Mouse (Mus musculus): ENCODE results near the gene Ppp1r3c.
"Not testable (repeated sequence)": the region's sequence is repeated elsewhere in the genome, so short reads cannot be mapped to it uniquely, and the experiment has no call there.

Gene Ppp1r3c

DNA sequence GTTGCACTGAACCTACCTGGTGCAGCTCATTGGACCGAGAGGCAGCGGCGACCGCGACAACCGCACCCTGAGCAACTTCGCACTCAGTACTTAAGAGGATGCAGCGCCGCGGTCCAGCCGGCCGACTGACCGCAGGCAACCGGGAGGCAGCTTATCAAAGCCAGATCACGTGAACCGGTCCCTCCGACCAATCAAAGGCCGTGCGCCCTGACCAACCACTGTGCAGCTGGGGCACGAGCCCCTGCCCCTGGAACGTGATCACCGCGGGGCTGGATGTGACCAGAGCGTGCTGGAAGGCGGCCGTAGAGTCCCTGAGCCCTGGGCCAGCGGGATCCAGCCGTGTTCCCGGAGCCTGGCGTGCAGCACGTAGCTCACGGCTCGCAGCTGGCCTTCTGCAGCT lies at the start of gene Ppp1r3c:
Ppp1r3c (minus strand) TSS at position 117 of the 400 bp plus-strand sequence.
- DNase-seq, result peak; percentile 92

DNA sequence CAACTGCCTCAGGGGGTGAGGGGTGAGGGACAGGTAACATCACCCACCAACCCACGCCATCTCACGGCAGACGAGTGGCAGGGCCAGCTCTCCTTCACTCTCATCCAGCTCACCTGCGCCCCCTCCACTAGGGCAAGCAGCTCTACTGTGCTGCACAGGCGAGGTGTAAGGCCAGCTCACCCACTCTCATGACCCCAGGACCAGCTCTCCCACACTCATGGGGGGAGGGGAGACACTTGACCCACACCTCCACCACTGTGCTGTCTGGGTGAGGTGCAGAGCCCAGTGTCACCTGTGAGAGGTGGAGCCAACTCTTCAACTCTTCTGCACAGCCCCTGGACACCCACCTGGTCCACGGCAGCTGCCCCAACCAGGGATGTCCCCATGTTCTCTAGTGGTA lies 46.7 kb upstream of the Ppp1r3c start:
- DNase-seq, result no peak

DNA sequence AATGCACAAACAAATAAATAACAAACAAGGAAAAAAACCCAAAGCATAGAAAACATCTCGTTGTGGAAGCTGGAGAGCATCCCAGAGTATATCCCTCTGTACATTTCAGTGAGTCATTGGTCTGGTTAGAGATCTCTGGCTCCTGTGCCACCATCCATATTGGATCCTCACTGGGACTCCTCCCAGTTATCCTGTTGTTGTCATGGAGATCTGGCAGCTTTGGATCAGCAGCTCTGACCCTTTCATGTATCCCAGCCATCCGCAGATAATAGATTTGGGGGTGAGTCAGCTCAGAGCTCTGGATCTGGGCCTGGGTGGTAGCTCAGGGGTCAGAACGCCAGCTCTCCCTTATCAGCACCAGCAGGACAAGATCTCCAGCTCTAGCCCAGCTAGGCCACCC lies 46.1 kb upstream of the Ppp1r3c start:
- no peak for DNase-seq

DNA sequence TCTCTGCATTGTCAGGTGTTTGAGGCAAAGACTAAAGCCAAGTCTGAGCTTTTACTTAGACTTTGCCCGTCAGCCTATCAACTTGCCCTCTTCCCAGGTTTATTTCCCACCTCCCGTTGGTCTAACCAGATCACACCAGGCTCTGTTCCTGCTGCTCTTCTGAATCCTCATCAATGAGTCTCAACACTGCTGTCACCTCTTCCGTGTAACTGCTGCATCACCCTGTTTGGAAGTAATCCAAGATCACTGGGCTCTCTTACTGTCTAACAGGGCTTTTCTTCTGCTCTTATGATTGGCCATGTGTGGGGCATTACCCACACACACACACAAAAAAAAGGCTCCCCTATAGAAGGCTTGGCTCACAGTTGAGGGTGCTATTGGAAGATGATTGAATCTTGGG lies 45.5 kb upstream of the Ppp1r3c start:
- no peak for DNase-seq

GRCm38 (mm10) chr19:36780375-36780774 lies 43.9 kb upstream of the Ppp1r3c start:
- no peak for DNase-seq

DNA sequence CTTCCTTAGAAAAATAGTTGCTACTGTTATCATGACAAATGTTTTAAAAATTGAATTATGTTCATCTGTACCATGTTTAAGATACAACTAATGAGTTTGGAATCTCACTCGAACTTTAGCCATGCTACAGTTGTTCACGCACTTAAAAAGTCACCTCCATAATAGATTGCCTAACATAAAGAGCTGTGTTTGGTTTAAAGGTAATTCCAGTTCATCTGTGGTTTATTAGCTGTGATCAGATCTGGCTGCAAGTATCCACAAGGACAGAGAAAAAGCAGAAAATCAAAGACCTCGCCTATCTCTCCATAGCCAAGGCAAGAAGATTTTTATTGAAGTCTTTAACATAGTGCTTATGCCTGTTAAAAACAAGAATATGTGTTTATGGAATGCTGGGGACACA lies 43.3 kb upstream of the Ppp1r3c start:
- no peak for DNase-seq

GRCm38 (mm10) chr19:36775531-36775930 lies 39.1 kb upstream of the Ppp1r3c start:
- no peak for DNase-seq

DNA sequence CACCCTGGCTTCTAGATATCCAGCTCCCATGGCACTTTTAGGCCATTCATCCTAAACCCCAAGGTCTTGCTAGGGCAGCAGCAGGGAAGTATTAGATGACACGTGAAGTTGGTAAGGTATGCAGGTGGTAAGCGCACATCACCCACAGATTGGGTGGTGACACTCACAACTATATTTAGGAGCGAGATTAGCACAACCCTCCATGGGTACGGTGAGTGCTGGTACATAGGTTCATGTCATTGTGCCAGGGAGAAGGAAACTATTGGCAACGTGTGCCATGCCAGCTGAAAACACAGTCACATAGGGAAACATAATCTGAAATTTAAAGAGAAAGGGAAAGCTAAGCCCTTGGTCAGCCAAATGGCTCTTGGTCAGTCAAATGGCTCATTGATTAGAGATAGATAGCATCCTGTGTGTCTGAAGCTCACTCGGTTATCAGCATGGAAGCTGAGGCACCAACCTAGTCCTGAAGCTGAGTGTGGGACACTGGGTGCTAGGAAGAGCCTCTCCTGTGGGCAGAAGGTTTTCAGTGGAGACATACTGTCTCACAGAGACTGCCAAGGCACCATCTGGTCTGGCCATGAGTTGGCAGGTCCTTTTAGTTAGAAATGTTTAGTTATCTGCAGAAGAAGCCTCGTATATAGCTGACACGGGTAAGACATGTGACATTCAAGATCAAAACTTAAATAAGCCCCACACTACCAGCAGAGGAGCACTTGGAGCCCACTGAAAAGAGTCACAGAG lies 37.4 kb upstream of the Ppp1r3c start:
- peak; percentile 37 for DNase-seq

- no peak for DNase-seq
Measured at GRCm38 (mm10) chr19:36768084-36768483, 31.6 kb upstream of the Ppp1r3c start.

DNA sequence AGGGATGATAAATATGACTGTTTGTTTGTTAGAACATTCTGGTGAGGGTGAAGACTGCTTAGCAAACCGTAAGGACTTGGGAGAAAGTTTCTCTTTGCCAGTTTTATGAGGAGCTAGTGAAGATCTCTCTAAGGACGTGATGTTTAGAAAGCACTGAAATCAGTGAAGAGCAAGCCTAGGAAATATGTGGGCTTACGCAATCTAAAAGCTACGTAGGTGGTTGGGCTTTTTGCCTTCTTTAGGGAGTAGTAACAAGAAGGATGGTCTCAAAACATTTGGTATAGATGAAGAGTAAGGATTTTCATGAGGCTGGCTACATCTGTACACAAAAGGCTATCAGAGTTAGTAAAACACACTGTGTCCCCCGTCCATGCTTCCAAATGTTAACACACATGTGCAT lies 28.0 kb upstream of the Ppp1r3c start:
- DNase-seq, result no peak

DNA sequence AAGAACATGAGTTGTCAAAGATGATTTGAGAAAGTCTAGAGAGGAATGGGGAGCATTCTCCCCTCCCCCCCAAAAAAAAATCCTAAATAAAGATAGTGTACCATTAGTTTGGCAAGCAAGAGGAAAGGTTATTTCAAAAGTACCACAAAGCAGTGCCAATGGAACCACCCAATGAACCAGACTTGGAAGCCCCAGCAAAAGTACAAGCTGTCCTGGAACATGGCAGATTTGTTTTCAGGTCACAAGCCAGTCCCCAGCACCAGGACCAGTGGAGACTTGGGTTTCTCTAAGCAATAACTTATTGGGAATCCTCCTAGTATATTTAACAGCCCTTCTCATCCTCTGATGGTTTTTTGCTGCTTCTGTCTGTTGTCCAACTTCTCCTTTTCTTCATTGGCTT lies 12.5 kb upstream of the Ppp1r3c start:
- DNase-seq, result no peak

DNA sequence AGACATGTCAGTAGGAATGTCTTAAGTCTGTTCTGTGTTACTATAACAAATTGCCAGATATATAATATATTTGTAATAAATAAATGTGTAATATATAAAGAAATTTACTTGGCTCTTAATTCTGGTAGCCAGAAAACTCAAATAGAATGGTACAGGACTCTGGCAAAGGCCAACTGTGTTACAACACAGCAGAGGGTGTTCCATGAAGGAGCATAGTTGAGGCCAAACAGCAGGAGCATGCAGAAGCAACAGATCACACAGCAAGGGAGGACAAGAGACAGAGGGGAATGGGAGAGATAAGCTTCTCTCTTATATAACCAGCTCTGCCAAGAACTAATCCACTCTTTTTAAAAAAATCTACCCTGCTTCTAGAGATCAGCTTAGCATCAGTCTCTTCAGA lies 5.9 kb upstream of the Ppp1r3c start:
- no peak for DNase-seq

GRCm38 (mm10) chr19:36739566-36740211 lies 3.2 kb upstream of the Ppp1r3c start:
- DNase-seq, result peak; percentile 28

- no peak for DNase-seq
Measured at GRCm38 (mm10) chr19:36738009-36738408, 1.6 kb upstream of the Ppp1r3c start.

DNA sequence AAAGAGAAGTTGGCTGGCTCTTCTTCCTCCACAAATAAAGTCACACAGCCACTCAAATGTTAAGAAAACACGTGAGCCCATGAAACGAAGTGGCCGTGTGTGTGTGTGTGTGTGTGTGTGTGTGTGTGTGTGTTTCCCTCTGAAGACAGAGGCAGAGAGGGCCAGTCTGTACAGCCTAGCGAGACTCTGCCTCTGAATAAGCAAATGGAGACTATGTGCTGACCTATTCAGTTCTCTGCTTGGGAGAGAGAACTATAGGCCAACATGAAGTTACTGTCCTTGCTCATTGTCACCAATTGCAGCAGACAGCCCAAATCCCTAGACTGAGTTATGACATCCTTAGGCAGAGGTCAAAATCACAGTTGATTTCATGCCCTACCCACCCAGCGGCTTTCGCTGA lies 634 bp upstream of the Ppp1r3c start:
- DNase-seq, result no peak

GRCm38 (mm10) chr19:36734308-36735038 lies 2.0 kb downstream of the Ppp1r3c start:
- no peak for DNase-seq

DNA sequence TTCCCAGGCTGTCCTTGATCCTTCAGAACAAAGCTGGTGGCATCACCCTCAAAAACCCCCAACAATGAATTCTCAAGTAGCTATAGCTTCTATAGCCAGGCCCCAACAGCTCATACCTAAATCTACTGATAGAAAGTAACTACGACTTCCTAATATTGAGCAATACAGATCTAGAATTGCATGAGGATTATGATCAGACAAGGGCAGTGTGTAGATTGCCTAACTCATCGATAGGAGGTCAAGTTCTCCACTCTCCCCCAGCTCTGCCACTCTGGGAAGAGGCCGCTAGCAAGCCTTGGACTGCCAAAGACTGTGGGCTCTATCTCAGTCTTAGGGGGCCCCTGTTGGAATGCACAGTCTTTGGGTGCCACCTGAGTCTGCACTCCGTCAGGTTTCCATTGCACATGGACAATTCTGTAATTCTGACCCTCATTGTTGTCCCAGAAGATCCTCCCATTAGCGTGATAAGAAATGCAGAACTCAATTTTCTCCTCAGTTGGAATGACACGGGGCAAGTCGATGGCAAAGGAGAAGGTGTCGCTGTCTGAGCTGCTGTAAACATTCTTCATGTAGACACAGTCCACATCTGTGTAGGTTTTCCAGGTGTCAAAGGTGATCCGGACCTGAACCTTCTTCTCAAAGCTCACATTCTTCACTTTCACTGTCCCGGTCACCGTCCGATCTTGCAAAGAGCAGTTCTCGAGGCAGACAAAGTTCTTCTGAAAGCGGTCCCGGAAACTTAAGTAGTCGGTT lies 3.1 kb downstream of the Ppp1r3c start:
- DNase-seq, result no peak

GRCm38 (mm10) chr19:36731310-36731709 lies 5.1 kb downstream of the Ppp1r3c start:
- no peak for DNase-seq

DNA sequence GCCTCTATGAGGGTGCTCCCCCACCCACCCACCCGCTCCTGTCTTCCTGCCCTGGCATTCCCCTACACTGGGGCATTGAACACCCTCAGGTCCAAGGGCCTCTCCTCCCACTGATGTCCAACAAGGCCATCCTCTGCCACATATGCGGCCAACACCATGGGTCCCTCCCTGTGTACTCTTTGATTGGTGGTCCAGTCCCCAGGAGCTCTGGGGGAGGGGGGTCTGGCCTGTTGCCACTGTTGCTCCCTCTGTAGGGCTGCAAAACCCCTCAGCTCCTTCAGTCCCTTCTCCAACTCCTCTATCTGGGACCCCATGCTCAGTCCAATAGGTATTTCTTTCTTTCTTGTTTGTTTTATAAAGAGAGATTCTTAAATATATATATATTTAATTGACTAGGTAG lies 6.0 kb downstream of the Ppp1r3c start:
- not testable (repeated sequence) for DNase-seq

DNA sequence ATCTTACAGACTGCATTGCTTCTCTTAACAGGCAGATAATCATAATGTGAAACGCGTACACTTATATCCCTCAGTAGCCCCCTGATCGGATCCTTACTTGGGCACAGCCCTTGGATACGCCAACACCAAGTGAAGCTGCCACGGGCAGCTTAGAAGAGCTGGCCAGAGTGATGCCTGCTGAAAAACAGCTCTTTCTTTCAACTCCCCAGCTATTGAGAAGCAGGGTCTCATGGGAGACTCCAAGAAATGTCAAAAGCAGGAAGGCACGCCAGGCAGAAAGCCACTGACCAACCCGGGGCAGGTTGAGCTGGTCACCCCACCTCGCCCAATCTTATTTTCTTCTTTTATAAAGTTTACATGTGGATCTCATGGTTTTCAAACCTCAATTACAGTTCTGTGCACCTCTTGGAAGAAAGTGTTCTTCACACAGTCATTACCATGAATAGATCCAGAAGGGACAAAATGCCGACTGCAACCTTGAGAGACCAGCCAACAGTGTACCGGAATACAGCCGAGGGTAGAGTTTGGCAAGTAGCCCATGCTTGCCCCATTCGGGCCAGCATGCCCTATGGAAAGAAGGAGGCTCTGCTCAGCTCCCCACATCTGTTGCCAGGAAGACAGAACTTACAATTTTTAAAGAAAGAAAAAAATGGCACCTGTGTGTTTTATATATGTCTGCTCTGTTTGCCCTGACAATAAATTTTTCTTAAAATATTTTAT lies 7.6 kb downstream of the Ppp1r3c start:
- DNase-seq, result no peak

- no peak for DNase-seq
Measured at GRCm38 (mm10) chr19:36724970-36725369, 11.5 kb downstream of the Ppp1r3c start.

DNA sequence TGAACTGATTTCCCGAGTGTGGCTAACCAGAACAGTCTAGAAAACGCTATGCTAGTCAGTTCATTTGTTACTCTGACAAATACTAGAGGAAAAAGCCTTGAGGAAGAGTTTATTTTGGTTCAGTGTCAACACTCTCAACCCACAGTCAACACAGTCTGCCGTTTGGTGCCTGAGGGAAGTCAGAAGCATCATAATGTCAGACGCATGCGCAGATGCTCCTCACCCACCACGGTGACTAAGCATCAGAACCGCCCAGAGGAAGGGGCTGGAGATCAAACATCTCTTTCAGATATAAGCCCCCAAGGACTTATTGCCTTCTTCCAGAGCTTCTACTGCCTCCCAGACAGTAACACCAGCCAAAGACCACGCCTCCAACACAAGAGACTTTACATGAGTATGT lies 15.3 kb downstream of the Ppp1r3c start:
- no peak for DNase-seq

DNA sequence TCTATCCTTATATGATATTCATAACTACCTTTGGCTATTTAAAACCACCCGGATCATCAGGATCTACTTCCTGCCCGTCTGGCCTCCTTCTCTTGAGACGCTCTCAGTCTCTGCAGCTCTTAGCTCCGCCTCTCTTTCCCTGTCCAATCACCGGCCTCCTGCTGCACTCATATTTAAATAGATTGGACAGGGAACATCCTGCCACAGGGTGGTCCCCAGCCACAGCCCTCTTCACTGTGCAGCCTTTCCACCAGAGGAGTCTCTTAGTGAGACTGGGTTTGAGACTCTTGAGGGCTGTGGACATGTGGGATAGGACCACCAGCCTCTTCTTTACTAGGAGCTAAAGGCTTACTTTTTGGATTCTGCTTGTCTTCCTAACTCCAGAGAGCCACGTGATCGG lies 20.2 kb downstream of the Ppp1r3c start:
- DNase-seq, result no peak

All from layer of hippocampus, adult 9-11 months (tissue).